Mouse (Mus musculus) liver, adult 2 months (tissue): ENCODE measurements around the gene Ahcyl2. TPM values are rescaled to one million over a fixed set of nuclear protein-coding genes. Genes with fewer than 3 reads are reported as not detected.

Experiments
- DNase-seq: peaks from one replicate; pipeline ENCODE4 v3.0.0-alpha.2; 2011; ENCODE audit warnings: low read depth, low spot score; ENCODE audit errors: extremely low read depth
- H3K27ac ChIP-seq: fragments of 200-500 bp; replicated peaks from 2 replicates; pipeline ENCODE4 v1.5.1; 2012; ENCODE audit warnings: low read depth, mild to moderate bottlenecking, control low read depth, inconsistent platforms, low read length; ENCODE audit not compliant: insufficient read depth
- H3K27me3 ChIP-seq: fragments of 200-500 bp; 2 replicates; pipeline ENCODE4 v1.6.1; 2012; ENCODE audit warnings: mild to moderate bottlenecking, moderate library complexity, low read length, inconsistent platforms; ENCODE audit not compliant: control insufficient read depth, insufficient read depth
- H3K36me3 ChIP-seq: fragments of 200-500 bp; 2 replicates; pipeline ENCODE4 v1.6.1; 2012; ENCODE audit warnings: low read length, inconsistent platforms; ENCODE audit not compliant: control insufficient read depth, insufficient read depth
- H3K4me1 ChIP-seq: fragments of 200-500 bp; 2 replicates; pipeline ENCODE4 v1.6.1; 2011; ENCODE audit warnings: low read length; ENCODE audit not compliant: control insufficient read depth, insufficient read depth
- H3K4me3 ChIP-seq: fragments of 200-500 bp; 2 replicates; pipeline ENCODE4 v1.5.1; 2011; ENCODE audit warnings: low read depth, mild to moderate bottlenecking, control low read depth, low read length, moderate library complexity; ENCODE audit not compliant: insufficient read depth
- H3K79me2 ChIP-seq: fragments of 200-500 bp; 2 replicates; pipeline ENCODE4 v1.6.1; 2012; ENCODE audit warnings: inconsistent platforms, mild to moderate bottlenecking, low read length, moderate library complexity; ENCODE audit not compliant: control insufficient read depth, insufficient read depth
- H3K9ac ChIP-seq: fragments of 200-500 bp; 2 replicates; pipeline ENCODE4 v1.6.1; 2012; ENCODE audit warnings: low read depth, mild to moderate bottlenecking, control low read depth, inconsistent platforms, low read length
- CTCF ChIP-seq: fragments of 200-500 bp; IDR thresholded peaks from 2 replicates; pipeline ENCODE4 v1.5.1; 2011; ENCODE audit warnings: low read depth, low read length, control low read depth
- POLR2A ChIP-seq: fragments of 200-500 bp; IDR thresholded peaks from 2 replicates; pipeline ENCODE4 v1.6.1; 2011; ENCODE audit warnings: low read length, control low read depth; ENCODE audit not compliant: insufficient read depth; ENCODE audit errors: extremely low read depth
- whole genome bisulfite sequencing: fragments of 180-500 bp; shearing (Covaris S2); methylation state at CpG from one replicate; pipeline ENCODE4 v1.1.7; 2018; 5-methylcytosine and 5-hydroxymethylcytosine counted together
- polyA plus RNA-seq: library from polyadenylated mRNA; depleted of rRNA; stranded (reverse); fragments of >200 nt; gene quantifications from 2 replicates; pipeline ENCODE4 v1.2.3, GENCODE M21; 2012
- total RNA-seq: library from RNA; depleted of rRNA; stranded (reverse); fragments of >200 nt; gene quantifications from 2 replicates; pipeline ENCODE4 v1.2.3, GENCODE M21; 2014

The Ahcyl2 gene
- total and polyA plus RNA-seq, 2 experiments, result 7.4 to 8.9 TPM

GRCm38 (mm10) chr6:29896976-29897375, 129.2 kb downstream of the Ahcyl2 start:
- no peak for TF ChIP-seq POLR2A
- no peak for TF ChIP-seq CTCF

DNA sequence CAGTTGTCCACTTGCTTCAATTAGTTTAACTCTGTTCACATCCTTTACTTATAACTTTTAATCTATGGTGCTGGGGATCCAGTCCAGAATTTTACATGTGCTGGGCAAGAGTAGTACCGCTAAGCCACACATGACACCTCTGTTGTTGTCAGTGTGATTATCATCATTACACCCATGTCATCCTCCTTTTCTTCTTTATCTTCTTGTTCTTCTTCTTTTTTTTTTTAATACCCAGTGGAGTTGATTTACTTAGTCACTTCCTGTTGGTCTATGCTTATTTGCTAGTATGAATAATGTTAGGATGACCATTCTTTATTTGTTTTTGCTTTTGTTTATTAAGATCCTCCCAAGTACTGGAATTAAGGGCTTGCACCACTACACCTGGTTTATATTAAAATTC, 133.6 kb downstream of the Ahcyl2 start:
- 96% methylated on average over 1 of the region's 1 CpGs for WGBS

More at GRCm38 (mm10) chr6:29896976-29897375, 129.2 kb downstream of the Ahcyl2 start:
- H3K4me3 ChIP-seq, result no peak overlapping the region
- WGBS, result 99% methylated on average over 3 of the region's 3 CpGs
- no peak overlapping the region for H3K9ac ChIP-seq
- H3K4me1 ChIP-seq, result no peaks in the 10 kb centered on the region
- H3K27ac ChIP-seq, result no peak overlapping the region
- no peak for DNase-seq
- H3K27me3 ChIP-seq, result no peaks in the 10 kb centered on the region
- peaks cover 25% of the 10 kb centered on the region for H3K36me3 ChIP-seq
- H3K79me2 ChIP-seq, result no peaks in the 10 kb centered on the region

DNA sequence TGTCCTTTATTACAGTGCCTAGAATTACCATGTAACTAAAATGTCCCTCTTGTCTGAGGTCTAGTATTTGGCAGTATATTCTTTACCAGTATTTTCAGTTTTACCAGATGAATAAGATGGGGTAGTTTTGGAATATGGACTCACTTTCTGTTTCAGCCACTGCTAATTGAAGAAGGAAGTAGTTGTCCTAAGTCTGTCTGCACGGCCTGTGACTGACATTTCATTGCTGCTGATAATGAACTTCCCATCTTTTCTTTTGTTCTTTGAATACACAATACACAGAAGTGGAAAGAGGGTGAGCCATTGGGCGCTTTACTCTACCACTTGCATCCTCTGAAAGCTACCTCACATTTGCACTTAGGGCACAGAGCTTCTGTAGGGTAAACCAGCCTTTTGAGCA, 134.4 kb downstream of the Ahcyl2 start:
- H3K4me3 ChIP-seq, result no peak overlapping the region
- H3K4me1 ChIP-seq, result no peaks in the 10 kb centered on the region
- no peak overlapping the region for H3K27ac ChIP-seq
- no peaks in the 10 kb centered on the region for H3K27me3 ChIP-seq
- no peak for DNase-seq
- H3K36me3 ChIP-seq, result peaks cover 28% of the 10 kb centered on the region
- no peak overlapping the region for H3K9ac ChIP-seq
- no peaks in the 10 kb centered on the region for H3K79me2 ChIP-seq
- WGBS, result 82% methylated on average over 2 of the region's 2 CpGs
- no peak for TF ChIP-seq POLR2A
- TF ChIP-seq CTCF, result no peak

More for the DNA sequence above, 133.6 kb downstream of the Ahcyl2 start:
- DNase-seq, result no peak
- Histone ChIP-seq H3K79me2 (no peaks in the 10 kb centered on the region), H3K4me1 (no peaks in the 10 kb centered on the region), H3K4me3 (no peak overlapping the region), H3K27ac (no peak overlapping the region), H3K36me3 (peaks cover 26% of the 10 kb centered on the region), H3K9ac (no peak overlapping the region), H3K27me3 (no peaks in the 10 kb centered on the region)
- TF ChIP-seq CTCF (no peak), POLR2A (no peak)

DNA sequence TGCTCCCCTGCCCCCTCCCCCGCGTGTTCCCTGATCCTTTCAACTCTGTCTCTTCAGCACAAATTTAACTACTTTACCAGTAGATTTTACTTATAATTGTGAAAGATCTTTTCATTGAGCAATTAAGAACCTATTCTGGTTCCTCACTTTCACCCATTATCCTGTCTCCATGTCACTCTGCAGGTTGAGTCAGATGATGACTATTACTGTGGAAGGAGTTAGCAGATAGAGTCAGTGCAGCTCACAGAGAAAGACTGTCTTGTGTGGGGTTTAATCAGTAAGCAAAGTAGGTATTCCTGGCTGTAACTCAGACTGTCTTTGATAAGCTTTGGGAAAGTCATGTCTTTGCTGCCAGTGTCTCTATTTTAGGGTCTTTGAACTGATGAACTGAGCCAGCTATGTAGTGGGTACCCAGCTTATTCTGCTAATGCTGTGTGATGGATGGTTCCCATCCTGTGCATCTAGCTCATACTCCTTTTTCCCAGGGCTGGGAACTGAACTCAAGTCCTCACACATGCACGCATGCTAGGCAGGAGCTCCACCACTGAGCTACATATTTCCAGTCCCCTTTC, 135.6 kb downstream of the Ahcyl2 start:
- H3K4me1 ChIP-seq, result no peaks in the 10 kb centered on the region

DNA sequence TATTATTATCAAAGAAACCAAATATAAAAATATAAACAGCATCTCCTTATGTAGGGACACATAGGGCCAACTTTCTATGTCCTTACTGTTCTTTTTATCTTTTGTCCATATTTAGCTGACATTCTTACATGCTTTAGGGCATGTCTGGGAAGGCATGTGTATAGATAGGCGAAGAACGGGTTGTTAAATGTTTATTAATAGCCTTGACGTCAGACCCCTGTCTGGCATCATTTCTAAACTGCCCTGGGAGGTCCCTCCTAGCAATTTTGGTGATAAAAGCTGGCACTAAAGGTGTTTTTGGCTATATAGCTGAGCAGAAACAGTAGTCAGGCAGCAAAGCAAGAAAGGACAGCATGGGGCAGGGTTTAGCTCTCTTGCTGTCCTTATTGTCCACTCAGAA, 136.5 kb downstream of the Ahcyl2 start:
- TF ChIP-seq POLR2A (no peak), CTCF (no peak)
- H3K27me3 ChIP-seq, result no peaks in the 10 kb centered on the region
- H3K36me3 ChIP-seq, result peaks cover 31% of the 10 kb centered on the region
- 88% methylated on average over 3 of the region's 3 CpGs for WGBS
- no peak for DNase-seq
- H3K9ac ChIP-seq, result no peak overlapping the region
- no peaks in the 10 kb centered on the region for H3K79me2 ChIP-seq
- no peak overlapping the region for H3K27ac ChIP-seq
- no peak overlapping the region for H3K4me3 ChIP-seq
- H3K4me1 ChIP-seq, result no peaks in the 10 kb centered on the region

More for the DNA sequence above, 135.6 kb downstream of the Ahcyl2 start:
- no peak for DNase-seq
- 96% methylated on average over 3 of the region's 3 CpGs for WGBS
- H3K9ac ChIP-seq, result no peak overlapping the region
- H3K27ac ChIP-seq, result no peak overlapping the region
- H3K36me3 ChIP-seq, result peaks cover 28% of the 10 kb centered on the region
- H3K27me3 ChIP-seq, result no peaks in the 10 kb centered on the region
- H3K4me3 ChIP-seq, result no peak overlapping the region
- no peaks in the 10 kb centered on the region for H3K79me2 ChIP-seq
- TF ChIP-seq POLR2A (no peak), CTCF (no peak)

- Histone ChIP-seq H3K27ac (no peak overlapping the region), H3K79me2 (no peaks in the 10 kb centered on the region), H3K4me1 (no peaks in the 10 kb centered on the region), H3K9ac (no peak overlapping the region), H3K4me3 (no peak overlapping the region), H3K27me3 (no peaks in the 10 kb centered on the region), H3K36me3 (peaks cover 37% of the 10 kb centered on the region)
- TF ChIP-seq CTCF (no peak), POLR2A (no peak)
- DNase-seq, result no peak
- 95% methylated on average over 3 of the region's 3 CpGs for WGBS
Observed at GRCm38 (mm10) chr6:29910631-29911030, 142.8 kb downstream of the Ahcyl2 start.
